Mouse (Mus musculus): ENCODE measurements at regions not wholly inside any gene's neighbourhood (a gene's known extent, or its start where the extent isn't known, plus 50 kb on each side); places are given as distances from the start of the nearest gene placed in this dataset.

DNA sequence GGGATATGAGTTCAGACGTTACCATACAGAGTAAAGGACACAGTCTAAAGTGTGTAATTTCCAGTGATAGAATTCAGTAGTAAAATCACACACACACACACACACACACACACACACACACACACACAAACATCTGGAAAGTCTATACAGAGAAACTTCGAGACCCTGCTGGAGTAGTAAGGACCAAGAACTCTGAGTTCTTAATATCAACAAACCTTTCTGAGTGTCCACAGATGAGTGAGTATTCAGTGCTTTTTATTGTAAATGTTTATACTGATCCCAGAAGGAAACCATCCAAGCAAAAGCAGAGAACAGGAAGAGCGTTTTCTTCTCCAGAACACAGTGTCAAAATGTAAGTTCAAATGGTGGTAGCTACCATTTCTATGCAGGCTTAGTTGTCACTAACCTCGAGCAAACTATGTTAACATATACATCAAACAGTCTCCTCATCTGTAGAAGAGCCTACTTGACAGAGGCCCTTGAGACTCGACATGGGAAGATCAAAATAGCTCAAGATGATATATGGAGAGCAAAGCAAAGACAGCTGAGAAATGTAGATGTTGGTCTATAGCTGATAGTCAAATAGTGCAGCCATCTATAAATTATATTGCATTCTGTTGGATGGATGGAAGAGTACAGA, 248.0 kb upstream of the Noct start:
- H3K9me3 ChIP-seq = no peaks in the 10 kb centered on the region
- no peak for ATAC-seq (ENCODE audit: borderline replicate concordance, extremely low read depth, low FRiP score, low TSS enrichment)
- no peak overlapping the region for H3K4me2 ChIP-seq
- WGBS = 25% methylated on average over 5 of the region's 5 CpGs
- H3K27ac ChIP-seq = 0 out of 2 replicates have a peak overlapping the region, but pooled peaks have one; percentile 4
- H3K4me1 ChIP-seq = peaks cover 22% of the 10 kb centered on the region
- no peak overlapping the region for H3K9ac ChIP-seq
- H3K4me3 ChIP-seq = no peak overlapping the region
- H3K27me3 ChIP-seq = no peaks in the 10 kb centered on the region
- no peaks in the 10 kb centered on the region for H3K36me3 ChIP-seq

DNA sequence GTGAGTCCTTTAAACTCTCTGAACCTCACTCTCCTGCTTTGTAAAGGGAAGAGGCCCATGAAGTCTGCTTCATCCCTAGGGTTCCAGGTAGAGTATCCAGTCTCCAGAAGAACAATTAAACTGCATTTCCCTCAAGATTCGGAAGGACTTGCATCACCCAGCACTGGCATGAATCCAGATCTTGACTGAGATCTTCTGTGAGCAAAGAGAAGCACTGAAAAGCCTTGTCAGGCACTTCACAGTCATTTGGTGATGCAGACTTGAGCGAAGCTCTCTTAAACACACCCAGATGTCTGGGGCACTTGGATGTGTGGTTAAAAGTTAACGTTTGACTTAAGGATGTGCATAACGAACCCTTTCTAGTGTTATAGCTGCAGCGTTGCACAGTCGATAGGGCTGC, 247.4 kb upstream of the Noct start:
- no peak for ATAC-seq (ENCODE audit: borderline replicate concordance, extremely low read depth, low FRiP score, low TSS enrichment)
- H3K4me3 ChIP-seq = no peak overlapping the region
- H3K36me3 ChIP-seq = no peaks in the 10 kb centered on the region
- H3K27me3 ChIP-seq = no peaks in the 10 kb centered on the region
- peaks cover 22% of the 10 kb centered on the region for H3K4me1 ChIP-seq
- H3K27ac ChIP-seq = 0 out of 2 replicates have a peak overlapping the region, but pooled peaks have one; percentile 4
- no peak overlapping the region for H3K4me2 ChIP-seq
- H3K9ac ChIP-seq = no peak overlapping the region
- H3K9me3 ChIP-seq = no peaks in the 10 kb centered on the region
- 42% methylated on average over 6 of the region's 6 CpGs for WGBS

DNA sequence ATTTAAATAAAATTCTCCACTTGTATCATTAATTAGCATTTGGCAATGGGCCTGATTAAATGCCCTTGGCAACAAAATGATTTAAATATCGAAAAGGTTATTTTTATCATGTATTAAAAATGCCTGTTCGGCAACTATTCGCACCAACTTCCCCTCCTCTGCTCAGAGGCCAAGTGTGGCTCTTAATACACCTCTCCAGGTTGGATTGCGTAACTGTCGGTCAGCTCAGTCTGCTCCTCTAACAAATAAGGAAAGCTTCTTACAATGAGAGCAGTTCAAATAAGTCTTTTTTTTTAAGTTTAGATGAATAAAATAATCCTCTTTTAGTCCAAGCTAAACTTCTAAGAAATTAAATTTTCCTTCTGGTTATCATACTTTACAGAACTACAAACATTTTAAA, 245.6 kb upstream of the Noct start:
- no peaks in the 10 kb centered on the region for H3K27me3 ChIP-seq
- WGBS = 53% methylated on average over 5 of the region's 5 CpGs
- H3K4me1 ChIP-seq = peaks cover 31% of the 10 kb centered on the region
- H3K9me3 ChIP-seq = no peaks in the 10 kb centered on the region
- H3K36me3 ChIP-seq = no peaks in the 10 kb centered on the region
- no peak overlapping the region for H3K4me3 ChIP-seq
- no peak for ATAC-seq (ENCODE audit: borderline replicate concordance, extremely low read depth, low FRiP score, low TSS enrichment)
- H3K9ac ChIP-seq = no peak overlapping the region
- no peak overlapping the region for H3K27ac ChIP-seq
- H3K4me2 ChIP-seq = no peak overlapping the region

- no peaks in the 10 kb centered on the region for H3K9me3 ChIP-seq
- WGBS = 76% methylated on average over 3 of the region's 3 CpGs
- H3K4me1 ChIP-seq = peaks cover 32% of the 10 kb centered on the region
- no peaks in the 10 kb centered on the region for H3K36me3 ChIP-seq
- no peak overlapping the region for H3K4me2 ChIP-seq
- no peaks in the 10 kb centered on the region for H3K27me3 ChIP-seq
- no peak for ATAC-seq (ENCODE audit: borderline replicate concordance, extremely low read depth, low FRiP score, low TSS enrichment)
- H3K9ac ChIP-seq = no peak overlapping the region
- H3K4me3 ChIP-seq = no peak overlapping the region
- no peak overlapping the region for H3K27ac ChIP-seq
Observed at GRCm38 (mm10) chr3:50979592-50979991, 244.7 kb upstream of the Noct start.

GRCm38 (mm10) chr3:50981751-50982150, 242.5 kb upstream of the Noct start:
- no peaks in the 10 kb centered on the region for H3K36me3 ChIP-seq
- H3K27ac ChIP-seq = no peak overlapping the region
- ATAC-seq (ENCODE audit: borderline replicate concordance, extremely low read depth, low FRiP score, low TSS enrichment) = no peak
- no peak overlapping the region for H3K9ac ChIP-seq
- H3K4me3 ChIP-seq = no peak overlapping the region
- WGBS = 95% methylated on average over 7 of the region's 7 CpGs
- H3K9me3 ChIP-seq = no peaks in the 10 kb centered on the region
- H3K4me2 ChIP-seq = no peak overlapping the region
- H3K27me3 ChIP-seq = no peaks in the 10 kb centered on the region
- H3K4me1 ChIP-seq = peaks cover 24% of the 10 kb centered on the region

DNA sequence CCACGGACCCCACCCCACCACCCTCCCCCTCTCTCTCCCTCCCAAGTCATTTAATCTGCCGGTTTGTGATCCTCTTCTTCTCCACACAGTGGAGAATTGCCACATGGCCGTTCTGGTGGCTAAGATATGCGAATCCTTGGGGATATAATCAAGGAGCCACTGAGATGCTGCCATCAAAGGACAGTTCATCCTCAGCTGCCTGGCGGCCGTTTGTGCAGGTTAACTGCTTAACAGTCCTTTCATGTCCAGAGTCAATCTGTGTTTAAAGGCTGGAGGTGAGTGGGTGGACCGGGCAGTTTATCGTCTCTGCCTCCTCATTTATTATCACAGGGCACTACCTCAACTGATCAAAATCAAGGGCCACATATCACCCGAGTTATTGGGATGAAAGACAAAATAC, 241.6 kb upstream of the Noct start:
- Histone ChIP-seq H3K36me3 (no peaks in the 10 kb centered on the region), H3K4me1 (peaks cover 17% of the 10 kb centered on the region; the same call in 1 of the 2 replicates), H3K4me2 (peak overlapping the region; percentile 13; the same call in 1 of the 2 replicates), H3K9ac (no peak overlapping the region), H3K4me3 (no peak overlapping the region), H3K27me3 (no peaks in the 10 kb centered on the region), H3K27ac (no peak overlapping the region), H3K9me3 (no peaks in the 10 kb centered on the region)
- WGBS = 24% methylated on average over 9 of the region's 9 CpGs
- no peak for ATAC-seq (ENCODE audit: borderline replicate concordance, extremely low read depth, low FRiP score, low TSS enrichment)

DNA sequence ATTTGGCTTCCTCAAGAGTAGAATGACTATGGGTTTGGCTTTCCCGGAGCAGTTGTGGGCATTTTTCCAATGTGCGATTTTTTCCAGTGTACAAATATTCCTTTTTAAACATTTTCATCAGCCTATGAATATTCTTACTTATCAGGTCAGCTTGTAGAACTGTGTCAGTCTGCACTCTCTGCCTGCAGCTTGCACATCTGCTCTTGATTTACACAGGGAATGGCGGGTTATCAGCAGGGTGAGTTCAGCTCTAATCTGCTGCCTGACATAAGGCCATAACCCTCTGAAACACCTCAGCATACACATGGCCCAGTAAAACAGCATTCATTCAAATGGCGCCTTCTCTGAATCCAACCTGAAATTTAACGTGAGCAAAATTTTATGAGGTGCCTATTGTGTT, 241.1 kb upstream of the Noct start:
- Histone ChIP-seq H3K4me1 (peaks cover 12% of the 10 kb centered on the region; the same call in 1 of the 2 replicates), H3K9me3 (no peaks in the 10 kb centered on the region), H3K27ac (peak overlapping the region; percentile 20; the same call in 1 of the 2 replicates), H3K36me3 (no peaks in the 10 kb centered on the region), H3K27me3 (no peaks in the 10 kb centered on the region), H3K9ac (no peak overlapping the region), H3K4me2 (peak overlapping the region; percentile 13; the same call in 1 of the 2 replicates), H3K4me3 (no peak overlapping the region)
- ATAC-seq (ENCODE audit: borderline replicate concordance, extremely low read depth, low FRiP score, low TSS enrichment) = peak; percentile 41; the same call in 1 of the 2 replicates
- WGBS = 30% methylated on average over 5 of the region's 5 CpGs

GRCm38 (mm10) chr3:50983962-50984765, 240.1 kb upstream of the Noct start:
- no peaks in the 10 kb centered on the region for H3K27me3 ChIP-seq
- 46% methylated on average over 12 of the region's 12 CpGs for WGBS
- ATAC-seq (ENCODE audit: borderline replicate concordance, extremely low read depth, low FRiP score, low TSS enrichment) = peak; percentile 85; the same call in 1 of the 2 replicates
- no peaks in the 10 kb centered on the region for H3K9me3 ChIP-seq
- H3K4me2 ChIP-seq = no peak overlapping the region
- H3K9ac ChIP-seq = no peak overlapping the region
- no peaks in the 10 kb centered on the region for H3K36me3 ChIP-seq
- peaks cover 9% of the 10 kb centered on the region; the same call in 1 of the 2 replicates for H3K4me1 ChIP-seq
- H3K27ac ChIP-seq = no peak overlapping the region
- H3K4me3 ChIP-seq = no peak overlapping the region

DNA sequence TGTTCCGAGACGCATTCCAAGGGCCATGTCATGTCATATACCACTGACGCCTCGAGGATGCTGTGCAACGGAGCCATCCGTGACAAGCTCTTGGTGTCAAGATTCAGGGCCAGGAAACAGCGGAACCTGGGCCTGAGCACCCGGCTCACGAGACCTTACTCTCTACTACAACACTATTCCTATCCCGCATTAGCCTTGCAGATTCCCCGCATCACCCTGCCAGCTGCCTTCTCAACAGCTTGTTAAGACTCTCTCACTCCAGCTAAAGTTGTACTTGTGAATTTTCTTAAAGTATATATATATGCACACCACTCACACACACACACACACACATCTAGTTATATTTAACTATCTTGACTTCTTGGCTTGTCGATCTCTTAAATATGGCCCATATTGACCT, 236.4 kb upstream of the Noct start:
- ATAC-seq (ENCODE audit: borderline replicate concordance, extremely low read depth, low FRiP score, low TSS enrichment) = no peak
- no peak overlapping the region for H3K9ac ChIP-seq
- 73% methylated on average over 12 of the region's 12 CpGs for WGBS
- H3K27ac ChIP-seq = no peak overlapping the region
- H3K4me2 ChIP-seq = no peak overlapping the region
- H3K36me3 ChIP-seq = no peaks in the 10 kb centered on the region
- no peaks in the 10 kb centered on the region for H3K27me3 ChIP-seq
- H3K4me1 ChIP-seq = peaks cover 7% of the 10 kb centered on the region; the same call in 1 of the 2 replicates
- H3K9me3 ChIP-seq = no peaks in the 10 kb centered on the region
- no peak overlapping the region for H3K4me3 ChIP-seq

DNA sequence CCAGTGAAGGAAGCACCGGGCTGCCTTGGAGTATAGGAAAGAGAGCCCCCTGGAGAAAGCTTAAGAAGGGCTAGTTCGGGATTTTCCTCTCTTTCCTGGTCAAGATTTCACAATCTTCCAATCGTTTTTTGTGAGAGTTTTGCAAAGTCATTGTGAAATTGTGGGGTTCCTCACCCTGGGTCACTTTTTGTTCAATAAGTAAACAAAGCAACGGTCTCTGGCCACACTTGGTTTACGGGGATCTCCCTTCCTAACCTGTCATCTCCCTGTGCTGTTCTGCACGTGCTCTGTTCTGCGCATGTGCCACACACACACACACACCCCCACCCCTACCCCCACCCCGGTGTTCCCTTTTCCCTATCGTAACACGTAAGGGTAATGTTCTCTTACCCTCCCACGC, 233.4 kb upstream of the Noct start:
- Histone ChIP-seq H3K9ac (no peak overlapping the region), H3K9me3 (no peaks in the 10 kb centered on the region), H3K4me2 (no peak overlapping the region), H3K4me1 (no peaks in the 10 kb centered on the region), H3K4me3 (no peak overlapping the region), H3K27ac (no peak overlapping the region), H3K27me3 (no peaks in the 10 kb centered on the region), H3K36me3 (no peaks in the 10 kb centered on the region)
- no peak for ATAC-seq (ENCODE audit: borderline replicate concordance, extremely low read depth, low FRiP score, low TSS enrichment)
- 67% methylated on average over 11 of the region's 11 CpGs for WGBS

DNA sequence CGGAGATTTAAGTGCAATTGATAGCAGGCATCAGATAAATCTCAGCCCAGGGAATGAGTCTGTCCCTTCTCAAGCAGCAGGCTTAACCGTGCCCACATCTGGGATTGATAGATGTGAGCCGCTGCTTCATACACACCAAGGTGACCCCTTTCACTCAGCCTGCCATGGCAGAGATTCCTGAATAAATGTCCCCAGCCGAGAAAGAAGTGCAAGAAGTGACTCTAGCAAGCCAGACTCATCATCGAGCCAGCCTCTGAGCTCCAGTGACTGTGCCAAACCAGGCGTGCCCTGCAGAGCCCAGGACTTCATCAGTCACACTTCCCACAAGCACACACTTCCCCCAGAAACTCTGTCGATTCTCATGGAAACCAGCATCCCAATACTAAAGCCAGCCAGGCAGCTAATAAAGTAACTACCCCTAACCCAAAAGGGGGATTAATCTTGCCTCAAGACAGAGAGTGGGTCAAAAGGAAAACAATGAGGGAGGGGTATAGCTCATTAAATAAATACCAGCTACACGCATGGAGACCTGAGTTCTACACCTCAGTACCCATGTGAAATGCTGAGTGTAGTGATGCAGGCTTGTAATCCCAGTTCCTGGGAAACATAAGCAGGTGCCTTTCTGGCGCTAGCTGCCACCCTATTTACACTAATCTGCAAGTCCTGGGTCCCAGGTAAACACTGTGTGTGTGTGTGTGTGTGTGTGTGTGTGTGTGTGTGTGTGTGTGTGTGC, 231.5 kb upstream of the Noct start:
- Histone ChIP-seq H3K36me3 (no peaks in the 10 kb centered on the region), H3K9me3 (no peaks in the 10 kb centered on the region), H3K27ac (no peak overlapping the region), H3K4me3 (no peak overlapping the region), H3K4me1 (no peaks in the 10 kb centered on the region), H3K27me3 (no peaks in the 10 kb centered on the region), H3K9ac (no peak overlapping the region), H3K4me2 (no peak overlapping the region)
- 43% methylated on average over 9 of the region's 9 CpGs for WGBS
- no peak for ATAC-seq (ENCODE audit: borderline replicate concordance, extremely low read depth, low FRiP score, low TSS enrichment)

- Histone ChIP-seq H3K36me3 (no peaks in the 10 kb centered on the region), H3K4me1 (0 out of 2 replicates have a peak, but pooled peaks cover 2% of the 10 kb centered on the region), H3K9me3 (no peaks in the 10 kb centered on the region), H3K27ac (no peak overlapping the region), H3K4me3 (no peak overlapping the region), H3K9ac (no peak overlapping the region), H3K27me3 (no peaks in the 10 kb centered on the region), H3K4me2 (no peak overlapping the region)
- no peak for ATAC-seq (ENCODE audit: borderline replicate concordance, extremely low read depth, low FRiP score, low TSS enrichment)
- WGBS = 57% methylated on average over 3 of the region's 3 CpGs
Observed at GRCm38 (mm10) chr3:50999745-51000144, 224.5 kb upstream of the Noct start.
